In genomic region chr13:67500084-67500719, GRCm38 (mm10) we compare ENCODE assay signal across 8 mouse cellular contexts. TPM values are rescaled to one million over a fixed set of nuclear protein-coding genes. Genes with fewer than 3 reads are reported as not detected.
DNase-seq lines count a peak whose midpoint lies in the region; ATAC-seq lines count a peak whose summit lies in the region.

Zfp58 (minus strand) TSS chr13:67500555.

- peak within 1 kb of the TSS; percentile 89 for H3K27ac ChIP-seq in heart, embryonic 10.5 days
- peak within 1 kb of the TSS; percentile 82 for H3K27ac ChIP-seq in kidney, embryonic 15.5 days

- H3K36me3 ChIP-seq in heart, embryonic 10.5 days, result peaks cover 8% of the 10 kb centered on the region; the same call in 1 of the 2 replicates
- H3K36me3 ChIP-seq in kidney, embryonic 15.5 days, result peaks cover 14% of the 10 kb centered on the region

- H3K9ac ChIP-seq in kidney, embryonic 15.5 days, result peak within 1 kb of the TSS; percentile 65

- peak within 1 kb of the TSS; percentile 64 for H3K4me2 ChIP-seq in kidney, embryonic 15.5 days

- DNase-seq in B cell, adult 2 months, result peak; percentile 79 to 81
- DNase-seq in brain, adult 2 months (ENCODE audit: low read depth, low spot score), result peak; percentile 97
- DNase-seq in heart, embryonic 10.5 days (ENCODE audit: low spot score), result peak; percentile 94
- peak; percentile 72 for DNase-seq in liver
- DNase-seq in spleen, postnatal 4 days (ENCODE audit: low spot score in 2 of 2), result peak; percentile 67 to 75

- H3K4me3 ChIP-seq in heart, embryonic 10.5 days, result peak within 1 kb of the TSS; percentile 80
- H3K4me3 ChIP-seq in kidney, embryonic 15.5 days (replicated peaks), result peak within 1 kb of the TSS; percentile 85

- H3K27me3 ChIP-seq in heart, embryonic 10.5 days (ENCODE audit: insufficient read depth, poor library complexity, severe bottlenecking), result no peaks in the 10 kb centered on the region
- no peaks in the 10 kb centered on the region for H3K27me3 ChIP-seq in kidney, embryonic 15.5 days

- under 1% methylated on average over 22 of the region's 22 CpGs for WGBS in heart, embryonic 10.5 days
- 0% methylated on average over 22 of the region's 22 CpGs for WGBS in kidney, embryonic 15.5 days

- H3K9me3 ChIP-seq in heart, embryonic 10.5 days, result no peaks in the 10 kb centered on the region
- no peaks in the 10 kb centered on the region for H3K9me3 ChIP-seq in kidney, embryonic 15.5 days (replicated peaks)

- ATAC-seq in erythroblast, adult 5-6 weeks (replicated peaks; ENCODE audit: low FRiP score, poor library complexity, severe bottlenecking), result peak; percentile 79
- peak; percentile 97 for ATAC-seq in kidney, embryonic 15.5 days (replicated peaks; ENCODE audit: low FRiP score)
- ATAC-seq in monocyte, adult 5-6 weeks (replicated peaks; ENCODE audit: insufficient number of reproducible peaks, low FRiP score, low TSS enrichment, poor library complexity, severe bottlenecking), result peak; percentile 97

- H3K4me1 ChIP-seq in heart, embryonic 10.5 days, result peaks cover 8% of the 10 kb centered on the region
- peaks cover 8% of the 10 kb centered on the region for H3K4me1 ChIP-seq in kidney, embryonic 15.5 days

RNA-seq across cellular contexts. Expression of gene Zfp58, which starts in this region (rescaled TPM):
- total RNA-seq in erythroblast, adult 5-6 weeks (2015; ENCODE audit: low replicate concordance), result 1.5 TPM in 1 of 2 replicates, not detected in the other
- 1.0 and 2.1 TPM in 2 replicates for total RNA-seq in erythroblast, adult 5-6 weeks (2017; ENCODE audit: low replicate concordance)
- polyA plus RNA-seq in heart, embryonic 10.5 days (2016; fragmentation: Nextera tagmentation; extraction: Ambion mirVana), result 9.6 and 12.9 TPM in 2 replicates
- 15.7 and 16.1 TPM in 2 replicates for polyA plus RNA-seq in kidney, embryonic 15.5 days (2015; fragmentation: Nextera tagmentation; extraction: Ambion mirVana)
- total RNA-seq in monocyte, adult 5-6 weeks (2017), result 8.7 to 12.2 TPM (median 11.9 TPM) in 3 replicates

Comparison
In these comparisons a context has a peak if more than half of its experiments do, and no peak if none do; other contexts are left out.
1. Peak in every context shown above with its lines: DNase-seq, ATAC-seq, H3K4me3 ChIP-seq and H3K27ac ChIP-seq.